Mouse (Mus musculus) mature B cell (primary cell): ENCODE results near the gene Iglon5.

Experiments used
- in situ Hi-C: fragments of 300-500 bp; cut with MboI; formaldehyde crosslinking; loops from 2 replicates; pipeline ENCODE4 v1.14.3; 2019

The Iglon5 gene

GRCm38 (mm10) chr7:43489631-43490125 lies at the start of gene Iglon5:
TSS of gene Iglon5 (minus strand) at chr7:43490075.
- in situ Hi-C loops, result no loop called here

DNA sequence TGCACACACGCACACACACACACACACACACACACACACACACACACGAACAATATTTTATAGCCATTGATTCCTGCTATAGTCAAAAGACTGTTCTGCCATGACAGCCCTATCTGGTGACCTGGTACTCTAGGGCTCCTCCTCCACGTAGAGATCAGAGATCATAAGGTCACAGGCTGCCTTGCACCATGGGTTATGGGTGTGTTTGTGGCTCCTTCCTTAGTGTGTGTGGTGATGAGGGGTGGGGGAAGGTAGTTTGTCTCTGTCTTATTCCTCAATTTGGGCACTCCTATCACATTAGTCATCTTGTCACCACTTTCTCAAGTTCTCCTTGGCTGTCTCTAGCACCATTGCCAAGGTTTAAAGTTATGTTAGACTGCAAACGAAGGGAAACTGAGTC lies 48.6 kb upstream of the Iglon5 start:
- in situ Hi-C loops, result no loop called here

GRCm38 (mm10) chr7:43532936-43533505 lies 43.1 kb upstream of the Iglon5 start:
- in situ Hi-C loops, result no loop called here

DNA sequence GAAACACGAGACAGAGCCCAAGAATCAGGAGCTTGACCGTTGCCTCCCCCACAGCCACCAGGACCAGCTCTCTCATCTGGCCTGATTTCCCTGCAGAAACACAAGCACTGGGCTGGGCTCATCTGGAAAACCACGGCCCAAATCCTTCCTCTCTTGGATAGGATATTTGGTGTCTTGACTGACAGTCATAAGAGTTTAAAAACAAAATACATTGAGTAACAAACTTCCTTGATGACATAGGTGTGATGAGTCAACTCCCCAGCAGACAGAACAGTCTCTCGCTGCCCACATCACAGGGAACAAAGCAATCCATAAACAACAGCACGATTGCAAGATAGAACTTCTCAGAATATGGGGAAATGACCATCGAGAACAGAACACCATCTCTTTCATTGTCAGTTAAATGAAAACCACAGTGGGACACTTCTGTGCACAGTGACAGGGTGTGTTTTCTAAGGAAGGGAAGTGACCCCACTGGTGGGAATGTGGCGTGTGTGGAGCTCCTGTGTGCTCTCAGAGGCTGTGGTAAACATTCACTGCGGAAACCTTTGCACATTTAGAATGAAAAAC lies 40.4 kb upstream of the Iglon5 start:
- in situ Hi-C loops, result no loop called here

DNA sequence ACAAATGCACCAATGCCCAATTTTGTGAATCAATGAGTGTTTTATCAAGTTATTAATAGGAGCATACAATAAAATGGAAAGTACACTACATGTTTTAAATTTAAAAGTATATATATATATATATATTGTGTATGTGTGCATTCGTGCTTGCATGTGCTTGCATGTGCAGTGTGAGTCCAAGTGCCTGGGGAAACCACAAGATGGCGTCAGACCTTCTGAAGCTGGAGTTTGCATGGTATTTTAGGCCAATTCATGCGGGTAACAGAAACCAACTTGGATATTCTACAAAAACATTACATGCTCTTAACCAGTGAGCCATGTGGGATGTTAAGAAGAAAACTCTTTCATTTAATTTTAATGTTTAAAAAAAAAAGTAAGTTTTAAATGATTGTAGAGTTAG lies 35.4 kb upstream of the Iglon5 start:
- in situ Hi-C loops, result no loop called here

- in situ Hi-C loops, result no loop called here
Measured at GRCm38 (mm10) chr7:43522776-43523175, 32.9 kb upstream of the Iglon5 start.

DNA sequence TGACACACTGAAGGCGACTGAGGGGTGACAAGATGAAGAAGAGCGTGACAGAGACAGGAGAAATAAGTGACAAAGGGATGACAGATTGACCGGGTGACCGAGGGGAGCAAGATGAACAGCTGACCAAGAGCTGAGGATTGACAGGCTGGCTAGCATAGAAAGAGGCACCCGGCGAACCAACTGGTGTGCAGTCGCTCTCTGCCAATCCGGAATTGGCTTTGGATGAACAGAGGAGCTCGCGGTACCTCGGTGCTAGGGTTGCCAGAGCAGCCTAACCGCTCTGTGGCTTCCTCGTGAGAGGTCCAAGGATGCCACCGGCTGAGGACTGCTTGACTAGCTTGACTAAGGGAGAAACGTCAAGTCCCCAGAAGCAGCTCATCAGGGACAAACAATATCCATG lies 28.5 kb upstream of the Iglon5 start:
- in situ Hi-C loops, result no loop called here

- in situ Hi-C loops, result no loop called here
Measured at GRCm38 (mm10) chr7:43515076-43515475, 25.2 kb upstream of the Iglon5 start.

DNA sequence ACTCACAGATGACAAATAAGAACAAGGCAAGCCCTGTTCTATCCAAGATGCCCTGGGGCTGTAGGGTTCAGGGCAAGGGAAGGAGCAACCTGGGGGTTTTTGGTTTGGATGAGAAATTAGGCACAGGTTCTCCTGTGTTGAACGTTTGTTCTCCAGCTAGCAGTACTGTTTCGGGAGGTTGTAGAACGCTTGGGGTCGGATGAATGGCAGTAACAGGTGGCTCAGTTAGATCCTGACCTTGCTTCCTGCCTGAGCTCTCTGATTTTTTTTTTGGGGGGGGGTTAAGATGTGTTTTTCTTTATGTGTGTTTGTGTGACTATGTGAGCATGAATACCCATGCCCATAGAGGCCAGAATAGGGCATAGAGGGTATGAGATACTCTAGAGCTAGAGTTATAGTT lies 22.6 kb upstream of the Iglon5 start:
- in situ Hi-C loops, result no loop called here

DNA sequence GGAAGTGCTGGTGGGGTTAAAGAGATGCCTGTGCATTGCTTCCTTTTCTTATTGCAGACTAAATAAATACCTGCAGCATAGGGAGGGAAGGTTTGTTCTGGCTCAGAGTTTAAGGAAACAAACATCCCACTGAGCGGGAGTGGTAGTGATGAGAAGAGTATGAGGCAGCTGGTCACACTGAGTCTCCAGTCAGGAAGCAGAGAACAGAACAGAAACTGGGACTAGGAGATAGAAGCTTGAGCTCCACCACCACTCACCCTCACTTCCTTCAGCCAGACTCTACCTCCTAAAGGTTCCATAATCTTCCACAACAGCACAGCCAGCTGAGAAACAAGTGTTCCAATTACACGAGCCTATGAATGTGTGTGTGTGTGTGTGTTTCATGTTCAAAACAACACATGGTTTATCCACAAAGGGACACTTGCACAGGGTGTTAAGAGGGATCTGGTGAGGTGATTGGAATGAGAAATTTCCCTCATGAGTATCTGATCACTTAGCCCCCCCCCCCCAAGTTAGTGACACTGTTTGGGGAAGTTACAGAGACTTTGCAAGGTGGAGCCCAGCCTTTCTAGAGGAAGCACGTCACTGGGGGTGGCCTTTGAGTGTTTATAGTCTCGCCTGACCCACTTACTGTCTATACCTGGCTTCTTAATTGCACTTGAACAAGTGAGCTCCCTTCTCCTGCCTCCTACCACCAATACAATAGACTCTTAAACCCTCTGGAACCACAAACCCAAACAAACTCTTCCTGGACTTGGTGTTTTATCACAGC lies 22.0 kb upstream of the Iglon5 start:
- in situ Hi-C loops, result no loop called here

DNA sequence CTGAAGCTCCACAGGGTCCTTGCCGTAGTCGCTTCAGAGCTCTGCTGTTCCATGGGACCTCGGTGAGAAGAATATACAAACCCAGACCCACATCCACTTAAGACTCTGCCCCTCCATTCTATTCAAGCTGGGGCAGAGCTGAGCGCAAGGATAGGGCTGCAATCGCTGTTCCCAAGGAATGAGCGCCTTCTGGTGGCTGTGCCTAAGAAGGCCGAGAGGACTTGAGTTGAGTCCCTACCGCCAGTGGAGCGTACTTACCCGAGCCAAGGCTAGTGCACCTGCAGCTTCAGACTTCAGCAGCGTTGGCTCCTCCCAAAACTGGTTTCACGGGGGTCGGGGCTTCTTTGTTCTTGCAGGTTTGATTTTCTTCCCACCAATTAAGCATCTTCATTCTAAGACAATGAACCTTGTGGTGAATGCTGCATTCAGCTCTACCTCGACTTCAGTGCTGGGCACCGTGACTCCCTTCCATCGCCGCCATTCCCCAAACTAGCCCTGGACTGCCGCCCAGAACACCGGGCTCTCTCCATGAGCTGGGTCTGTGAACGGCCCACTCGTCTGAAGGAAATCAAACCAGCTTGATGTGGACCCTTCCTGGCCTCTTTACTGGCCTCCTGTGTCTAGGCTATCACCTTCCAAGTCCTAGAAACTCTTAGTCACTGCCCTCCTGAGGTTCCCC lies 5.6 kb upstream of the Iglon5 start:
- in situ Hi-C loops, result no loop called here

DNA sequence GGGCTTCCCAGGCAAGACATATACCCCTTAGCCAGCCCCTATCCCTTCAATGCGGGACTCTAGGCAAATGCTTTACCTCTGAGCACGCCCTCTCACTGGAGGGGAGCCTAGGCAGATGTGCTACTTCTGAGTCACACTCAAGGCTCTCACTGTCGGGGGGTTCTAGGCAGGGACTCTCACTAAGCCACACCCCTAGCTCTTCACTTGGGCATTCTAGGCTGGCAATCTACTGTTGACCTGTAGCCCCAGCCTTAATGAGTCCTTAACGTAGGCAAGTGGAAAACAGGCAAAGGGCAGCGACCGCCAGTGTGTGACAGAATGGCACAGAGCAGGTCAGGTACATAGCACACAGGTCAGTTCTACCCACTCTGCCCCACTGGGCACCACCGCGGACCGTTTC lies 986 bp upstream of the Iglon5 start:
- in situ Hi-C loops, result no loop called here

DNA sequence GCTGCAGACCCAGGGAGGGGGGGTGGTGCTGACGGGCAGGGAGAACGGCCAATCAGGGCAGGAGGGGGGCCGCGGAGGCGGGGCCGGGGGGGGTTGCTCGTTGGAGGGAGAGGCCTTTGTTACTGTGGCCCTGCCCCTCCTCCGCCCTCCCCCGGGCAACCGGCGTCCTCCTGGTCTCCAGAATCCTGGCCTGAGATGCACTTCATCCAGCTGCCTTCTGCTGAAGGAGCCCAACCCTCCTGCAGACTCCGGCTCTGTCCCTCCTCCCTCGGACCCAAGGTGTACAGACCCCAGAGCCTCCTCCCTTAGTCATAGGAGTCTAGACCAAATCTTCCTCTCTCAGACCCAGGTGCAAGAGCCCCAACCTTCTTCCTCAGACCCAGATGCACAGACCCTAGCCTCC lies 308 bp upstream of the Iglon5 start:
- in situ Hi-C loops, result no loop called here

- in situ Hi-C loops, result no loop called here
Measured at GRCm38 (mm10) chr7:43488646-43489045, 1.2 kb downstream of the Iglon5 start.

DNA sequence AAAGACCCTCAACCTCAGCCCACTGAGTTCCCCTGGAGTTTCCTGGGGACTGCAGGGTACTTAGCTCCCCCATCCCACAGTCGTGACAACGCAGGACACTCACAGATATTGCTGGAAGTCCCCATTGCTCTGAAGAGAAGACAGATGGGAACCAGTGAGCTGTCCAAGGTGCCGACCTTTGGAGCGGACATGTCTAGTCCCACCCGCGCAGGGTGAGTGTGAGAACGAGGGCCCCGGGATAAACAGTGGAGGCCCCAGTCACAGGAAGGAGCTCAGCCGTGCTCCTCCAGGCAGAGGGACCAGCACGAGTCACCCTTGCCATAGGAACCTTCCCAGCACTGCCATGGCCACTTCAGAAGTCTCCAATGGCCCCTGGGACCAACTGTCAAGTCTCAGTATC lies 6.6 kb downstream of the Iglon5 start:
- in situ Hi-C loops, result no loop called here

- in situ Hi-C loops, result no loop called here
Measured at GRCm38 (mm10) chr7:43482090-43482716, 7.7 kb downstream of the Iglon5 start.

GRCm38 (mm10) chr7:43481191-43481590 lies 8.7 kb downstream of the Iglon5 start:
- in situ Hi-C loops, result no loop called here

- in situ Hi-C loops, result no loop called here
Measured at GRCm38 (mm10) chr7:43476376-43476775, 13.5 kb downstream of the Iglon5 start.

GRCm38 (mm10) chr7:43475706-43476105 lies 14.2 kb downstream of the Iglon5 start:
- in situ Hi-C loops, result no loop called here

- in situ Hi-C loops, result no loop called here
Measured at GRCm38 (mm10) chr7:43470373-43470772, 19.5 kb downstream of the Iglon5 start.

- in situ Hi-C loops, result loop anchor here (10.0 kb wide), 1 partner anchor 121 kb away; no protein-coding TSS in a partner anchor
Measured at GRCm38 (mm10) chr7:43466099-43466694, 23.7 kb downstream of the Iglon5 start.
